Mouse (Mus musculus) megakaryocyte, embryonic 14.5 days (primary cell): ENCODE data around the gene Sphk2. TPM values are rescaled to one million over a fixed set of nuclear protein-coding genes. Genes with fewer than 3 reads are reported as not detected.

Source experiments
- H3K27me3 ChIP-seq: replicated peaks from 2 replicates; pipeline ENCODE3; 2012; ENCODE audit warnings: inconsistent platforms
- H3K36me3 ChIP-seq: replicated peaks from 2 replicates; pipeline ENCODE3; 2012; ENCODE audit warnings: low read length, inconsistent platforms, mixed read lengths
- H3K4me1 ChIP-seq: 2 replicates; pipeline ENCODE4 v1.6.1; 2012; ENCODE audit warnings: inconsistent platforms
- H3K4me3 ChIP-seq: replicated peaks from 2 replicates; pipeline ENCODE3; 2012; ENCODE audit warnings: moderate library complexity, mild to moderate bottlenecking, inconsistent platforms
- H3K9me3 ChIP-seq: 2 replicates; pipeline ENCODE4 v1.6.1; 2012; ENCODE audit warnings: inconsistent platforms
- FLI1 ChIP-seq: IDR thresholded peaks from 2 replicates; pipeline ENCODE4 v1.6.1; 2012; ENCODE audit warnings: low read length, inconsistent platforms, mixed read lengths
- GATA1 ChIP-seq: IDR thresholded peaks from 3 replicates; pipeline ENCODE4 v1.6.1; 2012; ENCODE audit warnings: mixed read lengths, low read length, inconsistent platforms, borderline replicate concordance
- polyA plus RNA-seq: library from polyadenylated mRNA; stranded (reverse); fragments of >175 nt; gene quantifications from 2 replicates; pipeline ENCODE4 v1.2.3, GENCODE M21; 2012; ENCODE audit warnings: low replicate concordance; ENCODE audit not compliant: insufficient read depth

Gene Sphk2
- polyA plus RNA-seq, 1 experiment: 242 TPM

GRCm38 (mm10) chr7:45660746-45661478, 56.9 kb downstream of the Sphk2 start:
- H3K36me3 ChIP-seq: no peaks in the 10 kb centered on the region
- no peak for TF ChIP-seq FLI1
- TF ChIP-seq GATA1: no peak
- peaks cover 9% of the 10 kb centered on the region for H3K9me3 ChIP-seq
- H3K4me1 ChIP-seq: peaks cover 16% of the 10 kb centered on the region
- no peak overlapping the region for H3K4me3 ChIP-seq
- peaks cover 30% of the 10 kb centered on the region for H3K27me3 ChIP-seq

Other genes starting within 250 kb of the Sphk2 start
- not detected in 2 replicates for gene Tulp2, start 236.1 kb downstream of the Sphk2 start, polyA plus RNA-seq
- not detected in 2 replicates for gene Gm45808, start 231.2 kb downstream of the Sphk2 start, polyA plus RNA-seq
- gene Dhdh, start 229.2 kb downstream of the Sphk2 start, polyA plus RNA-seq: 0.23 and 0.70 TPM in 2 replicates
- gene Nucb1, start 207.6 kb downstream of the Sphk2 start, polyA plus RNA-seq: 504 and 892 TPM in 2 replicates
- gene Ppp1r15a, start 191.7 kb downstream of the Sphk2 start, polyA plus RNA-seq: 361 and 818 TPM in 2 replicates
- gene Plekha4, start 191.7 kb downstream of the Sphk2 start, polyA plus RNA-seq: 2.9 and 16.4 TPM in 2 replicates
- 4.9 and 6.8 TPM in 2 replicates for gene Hsd17b14, start 163.1 kb downstream of the Sphk2 start, polyA plus RNA-seq
- gene Bcat2, start 147.8 kb downstream of the Sphk2 start, polyA plus RNA-seq: 20.6 and 56.4 TPM in 2 replicates
- not detected in 2 replicates for gene Fgf21, start 102.5 kb downstream of the Sphk2 start, polyA plus RNA-seq
- 1.1 TPM in 1 of 2 replicates, not detected in the other for gene Fut1, start 100.7 kb downstream of the Sphk2 start, polyA plus RNA-seq
- not detected in 2 replicates for gene Izumo1, start 96.2 kb downstream of the Sphk2 start, polyA plus RNA-seq
- 0.36 TPM in 1 of 2 replicates, not detected in the other for gene Rasip1, start 90.5 kb downstream of the Sphk2 start, polyA plus RNA-seq
- not detected in 2 replicates for gene Mamstr, start 78.0 kb downstream of the Sphk2 start, polyA plus RNA-seq
- gene Fut2, start 51.6 kb downstream of the Sphk2 start, polyA plus RNA-seq: not detected in 2 replicates
- gene Ntn5, start 34.0 kb downstream of the Sphk2 start, polyA plus RNA-seq: not detected in 2 replicates
- not detected in 2 replicates for gene Sec1, start 23.6 kb downstream of the Sphk2 start, polyA plus RNA-seq
- 1.1 and 3.5 TPM in 2 replicates for gene Car11, start 18.2 kb downstream of the Sphk2 start, polyA plus RNA-seq
- 23.4 and 41.9 TPM in 2 replicates for gene Dbp, start 12.9 kb downstream of the Sphk2 start, polyA plus RNA-seq
- 10,199 and 14,647 TPM in 2 replicates for gene Rpl18, start 2.5 kb downstream of the Sphk2 start, polyA plus RNA-seq
- not detected in 2 replicates for gene Fam83e, start 3.2 kb upstream of the Sphk2 start, polyA plus RNA-seq
- not detected in 2 replicates for gene Spaca4, start 7.8 kb upstream of the Sphk2 start, polyA plus RNA-seq
- gene Lmtk3, start 65.7 kb upstream of the Sphk2 start, polyA plus RNA-seq: 0.67 and 0.79 TPM in 2 replicates
- gene Sult2b1, start 66.7 kb upstream of the Sphk2 start, polyA plus RNA-seq: 1.00 TPM in 1 of 2 replicates, not detected in the other
- gene Cyth2, start 96.6 kb upstream of the Sphk2 start, polyA plus RNA-seq: 157 and 160 TPM in 2 replicates
- gene Kcnj14, start 106.8 kb upstream of the Sphk2 start, polyA plus RNA-seq: 0.08 and 0.82 TPM in 2 replicates
- 6.0 and 20.5 TPM in 2 replicates for gene Grwd1, start 112.9 kb upstream of the Sphk2 start, polyA plus RNA-seq
- gene Kdelr1, start 154.8 kb upstream of the Sphk2 start, polyA plus RNA-seq: 331 and 1,292 TPM in 2 replicates
- 0.31 and 2.6 TPM in 2 replicates for gene Grin2d, start 160.4 kb upstream of the Sphk2 start, polyA plus RNA-seq
- gene Syngr4, start 178.7 kb upstream of the Sphk2 start, polyA plus RNA-seq: 2.7 and 6.4 TPM in 2 replicates
- gene Tmem143, start 178.9 kb upstream of the Sphk2 start, polyA plus RNA-seq: 19.2 and 32.5 TPM in 2 replicates
- gene Emp3, start 203.4 kb upstream of the Sphk2 start, polyA plus RNA-seq: 176 and 453 TPM in 2 replicates
- 0.82 TPM in 1 of 2 replicates, not detected in the other for gene Ccdc114, start 206.1 kb upstream of the Sphk2 start, polyA plus RNA-seq